Mouse (Mus musculus) kidney, embryonic 16.5 days (tissue): ENCODE measurements at regions not wholly inside any gene's neighbourhood (a gene's known extent, or its start where the extent isn't known, plus 50 kb on each side); places are given as distances from the start of the nearest gene placed in this dataset.
A peak's percentile ranks its signal among the peaks of the same experiment; 100 is the strongest.

Source experiments
- ATAC-seq: fragments of 200-750 bp; cut with Nextera tagmentation; 2 replicates; pipeline ENCODE4 v1.8.0; 2017; ENCODE audit warnings: moderate TSS enrichment; ENCODE audit not compliant: low FRiP score, low TSS enrichment
- H3K27ac ChIP-seq: fragments of 300-500 bp; sonication (generic); 2 replicates; pipeline ENCODE4 v1.5.1; 2014; ENCODE audit warnings: low read length
- H3K27me3 ChIP-seq: fragments of 300-500 bp; sonication (generic); 2 replicates; pipeline ENCODE4 v1.6.1; 2014; ENCODE audit warnings: low read length, control low read depth, mixed read lengths; ENCODE audit not compliant: insufficient read depth
- H3K36me3 ChIP-seq: fragments of 300-500 bp; sonication (generic); 2 replicates; pipeline ENCODE4 v1.6.1; 2014; ENCODE audit warnings: low read length, control low read depth, mixed read lengths; ENCODE audit not compliant: insufficient read depth
- H3K4me1 ChIP-seq: fragments of 300-500 bp; sonication (generic); 2 replicates; pipeline ENCODE4 v1.6.1; 2014; ENCODE audit warnings: low read length, control low read depth, mixed read lengths; ENCODE audit not compliant: insufficient read depth
- H3K4me2 ChIP-seq: fragments of 300-500 bp; sonication (generic); replicated peaks from 2 replicates; pipeline ENCODE4 v1.6.1; 2014; ENCODE audit warnings: low read depth, low read length
- H3K4me3 ChIP-seq: fragments of 300-500 bp; sonication (generic); 2 replicates; pipeline ENCODE4 v1.5.1; 2014; ENCODE audit warnings: mild to moderate bottlenecking, low read length
- H3K9ac ChIP-seq: fragments of 300-500 bp; sonication (generic); replicated peaks from 2 replicates; pipeline ENCODE4 v1.6.1; 2014; ENCODE audit warnings: low read length
- H3K9me3 ChIP-seq: fragments of 300-500 bp; sonication (generic); 2 replicates; pipeline ENCODE4 v1.6.1; 2016; ENCODE audit warnings: low read length, control low read depth
- WGBS: fragments of 180-500 bp; shearing (Covaris S2); extraction: QIAGEN DNeasy Blood & Tissue Kit; methylation state at CpG from one replicate; pipeline ENCODE4 v1.1.7; 2014; 5-methylcytosine and 5-hydroxymethylcytosine counted together

DNA sequence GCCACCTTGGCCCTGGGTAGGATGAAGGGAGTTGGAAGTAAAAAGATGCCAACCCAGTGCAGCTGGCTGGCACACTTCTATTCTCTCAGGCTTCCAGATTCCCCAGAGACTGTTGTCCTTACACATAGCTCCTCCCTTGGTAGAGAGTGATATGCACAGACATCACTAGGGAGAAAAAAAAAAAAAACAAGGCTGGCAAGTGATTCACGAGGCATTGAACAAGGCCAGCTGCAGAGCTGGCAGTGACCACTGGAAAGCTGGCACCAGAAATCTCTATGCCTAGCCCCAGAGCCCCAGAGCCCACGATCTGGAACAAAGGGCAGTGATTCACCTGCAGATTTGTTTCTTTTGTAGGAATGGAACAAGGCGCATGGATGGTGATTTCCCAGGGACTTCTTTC lies 249.7 kb downstream of the H2al1j start:
- no peak for ATAC-seq
- Histone ChIP-seq H3K27ac (no peak overlapping the region), H3K9me3 (peaks cover 3% of the 10 kb centered on the region; the same call in 1 of the 2 replicates), H3K36me3 (no peaks in the 10 kb centered on the region), H3K4me1 (no peaks in the 10 kb centered on the region), H3K4me2 (no peak overlapping the region), H3K9ac (no peak overlapping the region), H3K4me3 (no peak overlapping the region), H3K27me3 (peaks cover 3% of the 10 kb centered on the region; the same call in 1 of the 2 replicates)
- 71% methylated on average over 3 of the region's 3 CpGs for WGBS

DNA sequence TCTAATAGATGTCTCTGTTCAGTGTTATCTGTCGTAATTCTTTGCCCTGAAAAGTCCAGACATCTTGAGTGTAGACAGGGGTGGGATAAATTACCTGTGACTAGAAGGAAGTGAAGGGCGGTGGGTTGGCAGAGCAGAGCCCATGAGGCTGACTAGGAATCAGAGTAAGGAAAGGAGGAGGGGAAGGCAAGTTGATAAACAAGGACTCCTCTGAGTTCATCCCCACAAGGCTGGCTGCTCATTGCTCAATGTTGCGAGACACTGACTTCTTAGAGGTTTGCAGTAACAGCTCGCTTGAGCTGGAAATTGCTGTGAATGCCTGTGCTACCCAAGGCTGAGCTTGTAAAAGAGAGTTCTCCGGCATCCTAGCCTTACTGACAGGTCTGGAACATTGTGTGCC lies 257.7 kb downstream of the H2al1j start:
- Histone ChIP-seq H3K4me1 (no peaks in the 10 kb centered on the region), H3K27ac (no peak overlapping the region), H3K4me3 (no peak overlapping the region), H3K9me3 (no peaks in the 10 kb centered on the region), H3K9ac (no peak overlapping the region), H3K36me3 (no peaks in the 10 kb centered on the region), H3K27me3 (peaks cover 4% of the 10 kb centered on the region), H3K4me2 (no peak overlapping the region)
- 54% methylated on average over 5 of the region's 5 CpGs for WGBS
- peak; percentile 51; the same call in 1 of the 2 replicates for ATAC-seq

DNA sequence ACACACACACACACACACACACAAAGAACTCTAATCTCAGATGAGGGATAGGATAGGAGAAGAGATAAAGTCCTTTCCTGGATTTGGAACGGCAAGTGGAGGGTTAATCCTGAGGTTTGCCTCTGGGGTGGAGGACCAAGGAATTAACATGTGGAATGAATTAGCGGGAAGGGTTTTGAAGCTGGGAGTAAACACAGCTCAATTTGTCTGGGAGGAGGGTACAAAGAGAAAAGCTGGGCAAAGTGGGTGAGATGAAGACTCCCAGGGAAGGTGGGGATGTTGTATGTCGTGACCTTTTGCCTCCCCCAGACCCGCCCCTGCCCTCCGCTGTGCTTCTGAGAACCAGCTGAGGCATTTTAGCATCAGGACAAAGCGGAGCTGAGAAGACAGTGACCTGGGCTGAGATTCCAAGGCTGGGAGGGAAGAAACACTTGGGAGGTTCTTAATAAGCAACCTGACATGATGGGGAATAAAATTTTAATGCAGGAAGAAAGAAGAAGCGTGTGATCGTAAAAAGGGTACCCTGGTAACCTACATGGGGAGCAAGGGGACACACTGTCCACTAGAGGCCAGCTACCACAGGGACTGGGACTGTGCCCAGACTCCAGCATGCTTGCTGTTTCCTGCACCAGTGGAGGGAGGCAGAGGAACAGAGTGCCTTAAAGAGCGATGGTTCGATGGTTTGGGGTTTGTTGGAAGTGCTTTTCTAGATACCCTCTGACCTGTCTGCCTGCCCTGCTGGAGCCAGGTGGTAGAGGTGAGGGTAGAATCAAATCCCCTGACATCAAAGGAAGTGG lies 264.0 kb downstream of the H2al1j start:
- Histone ChIP-seq H3K27ac (no peak overlapping the region), H3K27me3 (peaks cover 16% of the 10 kb centered on the region), H3K9me3 (no peaks in the 10 kb centered on the region), H3K4me3 (no peak overlapping the region), H3K4me1 (0 out of 2 replicates have a peak, but pooled peaks cover 8% of the 10 kb centered on the region), H3K9ac (no peak overlapping the region), H3K36me3 (no peaks in the 10 kb centered on the region), H3K4me2 (peak overlapping the region; percentile 18; the same call in 1 of the 2 replicates)
- ATAC-seq, result 0 out of 2 replicates have a peak, but pooled peaks have one; percentile 65
- WGBS, result 40% methylated on average over 10 of the region's 10 CpGs

DNA sequence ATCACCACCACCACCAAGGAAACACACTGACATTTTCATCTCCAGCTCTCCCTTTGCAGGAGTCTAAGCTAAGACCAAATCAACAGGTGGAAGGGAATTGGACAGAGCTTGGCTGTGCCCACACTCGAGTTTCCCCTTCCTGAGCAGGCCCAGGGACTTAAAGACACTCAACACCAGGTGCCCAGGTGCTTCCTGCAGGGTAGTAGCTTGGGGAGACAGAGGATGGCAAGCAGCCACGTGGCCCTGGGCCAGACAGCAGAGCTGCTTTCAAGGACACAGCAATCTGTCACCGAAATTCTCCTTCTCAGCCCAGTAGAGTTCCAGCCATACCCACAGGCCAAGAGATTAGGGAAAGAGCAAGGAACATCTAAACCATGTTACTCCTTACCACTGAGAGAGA lies 266.9 kb downstream of the H2al1j start:
- WGBS, result 41% methylated on average over 3 of the region's 3 CpGs
- no peak for ATAC-seq
- H3K27me3 ChIP-seq, result peaks cover 13% of the 10 kb centered on the region
- H3K9me3 ChIP-seq, result no peaks in the 10 kb centered on the region
- no peak overlapping the region for H3K4me3 ChIP-seq
- 0 out of 2 replicates have a peak, but pooled peaks cover 8% of the 10 kb centered on the region for H3K4me1 ChIP-seq
- no peaks in the 10 kb centered on the region for H3K36me3 ChIP-seq
- no peak overlapping the region for H3K27ac ChIP-seq
- no peak overlapping the region for H3K4me2 ChIP-seq
- H3K9ac ChIP-seq, result no peak overlapping the region

DNA sequence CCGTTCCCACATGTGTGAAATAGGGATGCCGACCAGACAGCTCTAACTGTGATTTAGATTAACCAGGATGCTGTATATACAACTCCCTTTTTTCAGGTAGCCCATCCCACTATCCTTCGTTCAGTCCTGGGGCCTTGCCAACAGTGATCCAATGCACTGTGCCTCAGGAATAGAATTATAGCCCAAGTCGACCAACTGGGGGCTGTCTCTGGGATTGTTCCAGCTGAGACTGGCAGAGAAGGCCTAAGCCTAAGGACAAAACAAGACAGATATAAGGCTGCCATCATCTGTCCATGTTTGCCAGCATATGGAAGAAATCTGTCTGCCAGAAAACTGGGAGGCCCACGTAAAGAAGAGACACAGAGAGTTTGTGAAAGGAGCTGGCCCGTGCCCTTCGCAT lies 269.9 kb downstream of the H2al1j start:
- Histone ChIP-seq H3K4me2 (no peak overlapping the region), H3K27me3 (no peaks in the 10 kb centered on the region; the same call in 1 of the 2 replicates), H3K36me3 (no peaks in the 10 kb centered on the region), H3K9ac (no peak overlapping the region), H3K27ac (0 out of 2 replicates have a peak overlapping the region, but pooled peaks have one; percentile 10), H3K4me1 (no peaks in the 10 kb centered on the region), H3K4me3 (no peak overlapping the region), H3K9me3 (no peaks in the 10 kb centered on the region)
- WGBS, result 77% methylated on average over 7 of the region's 7 CpGs
- ATAC-seq, result no peak

DNA sequence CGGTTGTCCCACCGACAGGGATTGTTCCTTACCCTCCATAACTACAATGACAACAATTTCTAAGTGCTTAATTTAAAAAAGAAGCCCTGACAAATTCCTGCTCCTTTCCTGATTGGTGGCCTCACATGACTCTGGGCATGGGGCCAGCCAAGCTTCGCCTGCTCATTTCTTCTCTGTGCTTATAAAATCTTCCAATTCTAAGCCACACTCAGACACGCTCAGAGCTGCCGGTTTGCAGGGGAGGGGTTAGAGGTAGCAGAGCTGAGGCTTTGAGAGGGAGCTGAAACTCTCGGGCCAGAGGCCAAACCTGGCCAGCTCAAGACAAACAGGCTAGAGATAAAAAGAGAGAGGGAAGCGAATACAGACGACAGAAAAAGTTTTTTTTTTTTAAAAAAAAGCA lies 286.6 kb downstream of the H2al1j start:
- no peaks in the 10 kb centered on the region for H3K36me3 ChIP-seq
- H3K4me3 ChIP-seq, result no peak overlapping the region
- H3K27me3 ChIP-seq, result no peaks in the 10 kb centered on the region; the same call in 1 of the 2 replicates
- 46% methylated on average over 8 of the region's 8 CpGs for WGBS
- H3K27ac ChIP-seq, result no peak overlapping the region
- no peak overlapping the region for H3K9ac ChIP-seq
- ATAC-seq, result no peak
- H3K4me2 ChIP-seq, result no peak overlapping the region
- H3K4me1 ChIP-seq, result no peaks in the 10 kb centered on the region
- no peaks in the 10 kb centered on the region for H3K9me3 ChIP-seq

DNA sequence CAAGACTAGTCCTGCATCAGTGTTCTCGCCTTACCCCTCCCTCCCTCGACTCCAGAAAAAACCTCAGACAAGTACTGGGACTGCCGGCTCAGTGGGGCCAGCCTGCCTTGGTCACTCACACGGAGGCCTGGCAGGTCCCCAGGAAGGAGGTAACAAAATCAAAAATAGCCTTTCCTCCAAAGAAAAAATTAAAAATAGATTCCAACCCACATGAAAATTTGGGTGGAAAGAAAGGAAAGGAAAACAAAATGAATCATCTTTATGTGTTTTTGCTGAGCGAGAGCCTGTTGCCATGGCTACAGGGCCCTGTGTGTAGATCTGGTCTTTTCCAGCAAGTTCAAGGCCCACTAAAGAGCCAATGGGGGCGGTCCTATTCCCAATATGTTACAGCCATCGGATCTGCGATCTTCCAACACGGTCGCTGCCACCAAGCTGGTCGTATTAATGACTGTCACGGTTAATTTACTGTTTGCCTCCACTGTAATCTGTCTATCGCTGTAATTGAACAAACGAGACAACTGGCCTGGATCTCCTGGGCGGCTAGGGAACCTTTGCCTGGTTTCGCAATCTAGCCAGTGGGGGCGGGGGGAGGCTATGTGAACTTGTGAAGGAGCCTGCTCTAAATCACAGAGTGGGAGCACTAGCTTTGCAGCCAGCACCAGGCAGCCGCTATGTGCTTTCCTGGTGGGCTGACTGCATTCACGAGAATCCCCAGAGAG lies 293.6 kb downstream of the H2al1j start:
- peaks cover 3% of the 10 kb centered on the region; the same call in 1 of the 2 replicates for H3K27me3 ChIP-seq
- H3K4me2 ChIP-seq, result peak overlapping the region; percentile 33; the same call in 1 of the 2 replicates
- H3K4me3 ChIP-seq, result no peak overlapping the region
- H3K4me1 ChIP-seq, result peaks cover 4% of the 10 kb centered on the region; the same call in 1 of the 2 replicates
- H3K9me3 ChIP-seq, result no peaks in the 10 kb centered on the region
- H3K9ac ChIP-seq, result no peak overlapping the region
- no peaks in the 10 kb centered on the region for H3K36me3 ChIP-seq
- 33% methylated on average over 19 of the region's 19 CpGs for WGBS
- peak; percentile 88 for ATAC-seq
- peak overlapping the region; percentile 76 for H3K27ac ChIP-seq

DNA sequence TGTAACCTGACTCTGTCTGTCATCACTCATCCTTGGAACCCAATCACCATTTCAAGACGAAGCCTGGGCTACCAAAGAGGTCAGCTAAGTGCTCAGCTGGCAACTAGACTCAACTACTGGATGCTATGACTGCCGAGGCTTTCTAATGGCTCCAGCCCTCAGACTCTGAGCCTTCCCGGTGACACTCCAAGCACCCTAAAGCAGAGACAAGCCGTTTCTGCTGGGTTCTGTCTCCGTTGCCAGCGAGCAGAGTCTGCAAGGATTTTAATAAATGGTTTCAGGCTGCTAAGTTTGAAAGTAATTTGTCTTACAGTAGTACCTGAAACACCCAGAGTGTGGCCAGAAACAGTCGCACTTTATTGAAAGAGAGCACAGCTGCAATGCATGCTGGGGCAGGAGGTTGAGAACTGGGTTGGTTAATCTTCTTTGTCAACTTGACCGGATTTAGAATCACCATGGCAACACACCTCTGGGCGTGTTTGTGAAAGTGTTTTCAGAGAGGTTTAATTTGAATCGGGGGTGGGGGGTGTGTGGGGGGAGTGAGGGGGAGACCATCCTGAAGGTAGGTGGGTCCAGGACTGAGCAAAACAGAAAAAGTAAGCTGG lies 298.8 kb downstream of the H2al1j start:
- WGBS, result 61% methylated on average over 10 of the region's 10 CpGs
- Histone ChIP-seq H3K9ac (no peak overlapping the region), H3K9me3 (no peaks in the 10 kb centered on the region), H3K27ac (no peak overlapping the region), H3K27me3 (peaks cover 9% of the 10 kb centered on the region; the same call in 1 of the 2 replicates), H3K4me1 (peaks cover 5% of the 10 kb centered on the region; the same call in 1 of the 2 replicates), H3K4me2 (no peak overlapping the region), H3K4me3 (no peak overlapping the region), H3K36me3 (no peaks in the 10 kb centered on the region)
- no peak for ATAC-seq

DNA sequence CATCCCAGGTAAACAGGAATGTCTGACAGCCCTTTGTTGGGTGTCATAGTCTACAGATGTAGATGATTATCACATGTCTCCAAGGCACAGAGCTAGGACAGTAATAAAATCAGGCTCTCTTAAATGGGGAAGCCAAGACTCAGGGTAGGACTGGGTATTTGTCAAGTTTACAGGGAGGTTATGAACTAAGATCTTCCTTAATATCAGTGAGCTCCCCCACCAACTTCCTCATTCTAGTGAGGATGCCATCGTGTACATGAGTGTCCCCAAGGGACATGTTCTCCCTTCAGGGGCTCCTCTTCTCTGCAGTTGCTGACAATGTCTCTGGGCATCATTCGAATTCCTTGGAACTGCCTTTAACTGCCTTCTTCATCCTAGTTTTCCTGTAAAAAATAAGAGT lies 301.7 kb downstream of the H2al1j start:
- WGBS, result 72% methylated on average over 2 of the region's 2 CpGs
- Histone ChIP-seq H3K9me3 (no peaks in the 10 kb centered on the region), H3K4me1 (peaks cover 9% of the 10 kb centered on the region; the same call in 1 of the 2 replicates), H3K27me3 (peaks cover 12% of the 10 kb centered on the region; the same call in 1 of the 2 replicates), H3K36me3 (no peaks in the 10 kb centered on the region), H3K4me3 (no peak overlapping the region), H3K4me2 (no peak overlapping the region), H3K27ac (no peak overlapping the region), H3K9ac (no peak overlapping the region)
- no peak for ATAC-seq
